Mouse (Mus musculus): Measurements from ENCODE around the gene AU022252.

GRCm38 (mm10) chr4:119242571-119242970 is 10.1 kb upstream of the AU022252 start:
- no peak for TF ChIP-seq E2F4 (IDR thresholded peaks at IDR 0.05; ENCODE audit: insufficient read depth)
- TF ChIP-seq MYOG (IDR thresholded peaks at IDR 0.05; ENCODE audit: control insufficient read depth in 1 of 3, insufficient read depth in 1 of 3, insufficient read length in 2 of 3, low read depth in 2 of 3), result no peak
